Mouse (Mus musculus) spleen, adult 2 months (tissue): ENCODE results near the gene Fam189b.

ENCODE experiments used
- CTCF ChIP-seq: fragments of 200-500 bp; IDR thresholded peaks from 2 replicates; pipeline ENCODE4 v1.5.1; 2011; ENCODE audit warnings: mild to moderate bottlenecking, inconsistent platforms; ENCODE audit not compliant: insufficient read depth, insufficient read length, insufficient replicate concordance; ENCODE audit errors: extremely low read depth
- POLR2A ChIP-seq: fragments of 200-500 bp; IDR thresholded peaks from 2 replicates; pipeline ENCODE4 v1.6.1; 2011; ENCODE audit warnings: low read depth, low read length, inconsistent platforms

- TF ChIP-seq POLR2A (no peak; the same call in none of the 2 replicates), CTCF (no peak)
Observed at GRCm38 (mm10) chr3:89190436-89190835, 7.5 kb downstream of the Fam189b start.
